Mouse (Mus musculus) liver (tissue): ENCODE measurements around the gene Tubb2a.
"Not testable (repeated sequence)": the region's sequence is repeated elsewhere in the genome, so short reads cannot be mapped to it uniquely, and the experiment has no call there.

Experiments
- DNase-seq: peaks from one replicate; pipeline ENCODE4 v3.0.0-alpha.2; 2020; ENCODE audit warnings: mixed read lengths

Gene Tubb2a

GRCm38 (mm10) chr13:34088871-34089288 lies 11.1 kb upstream of the Tubb2a start:
- no peak for DNase-seq

DNA sequence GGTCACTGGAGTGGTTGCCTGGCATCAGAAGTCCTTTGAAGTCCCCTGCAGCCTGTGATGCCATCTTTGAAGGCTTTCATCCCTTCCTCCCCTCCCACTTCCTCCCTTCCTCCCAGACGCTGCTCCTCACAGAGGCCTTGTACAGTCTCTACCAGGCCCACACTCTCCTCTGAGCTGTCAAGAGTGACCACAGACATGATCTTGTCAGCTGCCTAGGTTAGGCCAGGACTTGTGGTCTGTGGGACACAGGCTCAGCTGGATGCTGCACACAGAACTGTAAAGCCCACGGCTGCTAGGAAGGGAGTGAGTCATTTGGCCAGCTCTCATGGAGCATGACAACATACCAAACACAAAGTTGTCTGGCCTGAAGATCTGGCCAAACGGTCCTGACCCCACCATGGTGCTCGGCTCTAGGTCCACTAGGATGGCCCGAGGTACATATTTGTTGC lies 10.4 kb upstream of the Tubb2a start:
- DNase-seq = not testable (repeated sequence)

DNA sequence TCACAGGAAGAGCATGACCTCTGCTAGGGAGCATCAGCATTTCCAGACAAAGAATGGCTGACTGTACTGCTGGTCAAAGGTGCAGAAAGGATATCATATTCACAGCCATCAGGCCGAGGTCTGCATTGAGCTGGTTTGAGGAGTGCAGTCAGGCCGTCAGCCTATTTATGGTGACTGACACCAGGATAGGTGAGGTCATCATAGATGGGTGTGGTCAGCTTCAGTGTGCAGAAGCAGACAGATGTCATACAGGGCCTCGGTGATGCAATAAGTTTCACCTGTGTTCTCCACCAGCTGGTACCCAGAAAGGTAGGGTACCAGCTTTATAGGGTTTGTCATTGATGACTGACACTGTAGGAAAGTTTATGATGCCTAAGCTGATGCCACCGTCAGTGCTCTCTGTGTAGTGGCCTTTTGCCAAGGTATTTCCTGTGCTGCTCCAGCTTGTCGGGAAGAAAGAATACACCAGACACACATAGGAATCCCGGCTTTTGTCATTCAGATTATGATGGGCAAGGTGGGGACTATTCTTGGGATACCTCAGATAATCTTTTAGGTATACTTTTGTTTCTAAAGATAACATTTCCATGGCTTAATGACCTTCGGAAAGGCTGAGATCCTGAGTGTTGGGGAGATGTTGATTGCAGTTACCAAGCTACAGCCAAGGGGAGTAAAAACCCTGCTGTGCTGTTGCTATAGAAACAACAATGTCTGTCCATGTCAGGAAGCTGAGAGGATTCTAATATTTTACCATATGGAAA lies 9.4 kb upstream of the Tubb2a start:
- DNase-seq = no peak

GRCm38 (mm10) chr13:34084026-34084750 lies 6.4 kb upstream of the Tubb2a start:
- no peak for DNase-seq

DNA sequence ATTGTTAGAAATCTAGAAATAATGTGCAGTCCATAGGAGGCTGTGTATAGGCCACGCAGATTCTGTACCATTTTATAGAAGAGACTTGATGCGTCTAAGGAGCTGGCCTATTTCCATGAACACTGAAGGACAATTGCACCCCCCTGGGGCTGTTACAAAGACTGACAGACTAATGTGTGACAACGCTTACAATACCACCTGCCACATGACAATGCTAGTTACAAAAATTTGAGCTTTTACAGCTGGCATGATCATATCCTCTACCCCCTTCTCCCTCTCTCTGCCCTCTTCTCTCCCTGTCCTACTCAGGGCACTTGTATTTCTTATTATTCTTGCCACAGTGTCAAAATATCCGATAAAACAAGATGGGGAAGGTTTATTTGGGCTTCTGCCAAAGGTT lies 4.1 kb upstream of the Tubb2a start:
- no peak for DNase-seq

DNA sequence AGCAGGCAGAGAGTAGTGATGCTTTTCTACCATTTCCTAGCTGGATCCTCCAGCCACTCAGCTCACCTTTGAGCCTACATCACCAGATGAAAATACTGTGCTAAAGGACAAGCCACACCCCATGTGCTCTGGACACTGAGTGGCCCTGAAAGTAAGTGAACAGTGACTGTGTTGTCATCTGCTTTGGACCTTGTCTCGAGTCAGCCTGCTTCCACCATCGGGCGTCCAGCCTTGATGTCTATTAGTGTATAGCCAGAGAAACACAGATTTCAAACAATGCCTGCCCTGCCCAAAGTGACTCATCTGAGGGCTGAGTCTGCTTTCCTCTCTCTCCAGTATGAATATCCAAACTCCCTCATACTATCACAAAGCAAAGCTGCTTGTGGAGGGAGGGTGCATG lies 2.0 kb upstream of the Tubb2a start:
- DNase-seq = no peak

GRCm38 (mm10) chr13:34078500-34079280 lies 883 bp upstream of the Tubb2a start:
- no peak for DNase-seq

DNA sequence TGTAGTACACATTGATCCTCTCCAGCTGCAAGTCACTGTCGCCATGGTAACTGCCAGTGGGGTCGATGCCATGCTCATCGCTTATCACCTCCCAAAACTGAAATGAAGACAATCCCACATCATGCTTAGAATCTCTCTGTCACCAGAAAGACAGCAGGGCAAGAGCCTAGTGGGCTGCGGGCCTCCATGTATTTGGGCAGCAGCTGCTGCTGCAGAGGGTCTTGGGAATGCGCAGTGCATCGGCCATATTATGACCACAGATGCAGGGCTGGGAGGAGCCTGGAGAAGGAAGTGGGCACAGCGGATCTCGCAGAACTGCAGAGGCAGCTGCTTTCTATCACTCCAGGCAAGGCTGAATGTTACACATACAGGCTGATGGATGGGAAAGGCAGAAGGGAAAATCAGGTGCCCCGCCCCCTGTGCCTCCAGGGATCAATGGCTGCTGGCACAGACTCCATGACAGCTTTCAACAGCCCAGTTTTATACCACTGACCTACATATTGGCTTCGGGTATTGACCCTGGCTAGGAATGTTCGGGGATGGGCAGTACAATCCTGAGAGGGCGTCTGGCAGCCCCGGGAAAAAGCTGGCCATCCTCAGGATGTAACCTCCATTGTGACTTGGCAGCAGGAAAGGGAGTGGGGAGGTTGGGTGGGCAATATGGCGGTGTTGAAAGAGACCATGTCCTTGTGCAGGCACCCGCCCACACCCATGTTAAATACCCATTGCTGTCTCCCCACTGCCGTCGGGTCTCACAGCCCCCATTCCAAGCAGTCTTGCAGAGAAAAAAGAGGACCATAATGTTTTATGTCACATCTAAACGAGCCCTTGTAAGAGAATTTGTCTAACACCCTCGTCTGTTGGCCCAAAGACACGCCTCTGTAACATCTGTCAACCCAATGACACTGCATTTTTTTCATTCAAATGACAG lies 981 bp downstream of the Tubb2a start:
- DNase-seq = peak; percentile 24

DNA sequence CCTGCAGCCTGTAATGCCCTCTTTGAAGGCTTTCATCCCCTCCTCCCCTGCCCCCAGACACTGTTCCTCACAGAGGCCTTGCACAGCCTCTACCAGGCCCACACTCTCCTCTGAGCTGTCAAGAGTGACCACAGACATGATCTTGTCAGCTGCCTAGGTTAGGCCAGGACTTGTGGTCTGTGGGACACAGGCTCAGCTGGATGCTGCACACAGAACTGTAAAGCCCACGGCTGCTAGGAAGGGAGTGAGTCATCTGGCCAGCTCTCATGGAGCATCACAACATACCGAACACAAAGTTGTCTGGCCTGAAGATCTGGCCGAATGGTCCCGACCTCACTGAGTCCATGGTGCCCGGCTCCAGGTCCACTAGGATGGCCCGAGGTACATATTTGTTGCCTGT lies 1.9 kb downstream of the Tubb2a start:
- DNase-seq = not testable (repeated sequence)

- not testable (repeated sequence) for DNase-seq
These were observed 3.4 kb downstream of the Tubb2a start for GRCm38 (mm10) chr13:34074441-34074840.

- DNase-seq = no peak
These were observed 5.0 kb downstream of the Tubb2a start for GRCm38 (mm10) chr13:34072847-34073246.

- no peak for DNase-seq
These were observed 6.0 kb downstream of the Tubb2a start for GRCm38 (mm10) chr13:34071836-34072235.

DNA sequence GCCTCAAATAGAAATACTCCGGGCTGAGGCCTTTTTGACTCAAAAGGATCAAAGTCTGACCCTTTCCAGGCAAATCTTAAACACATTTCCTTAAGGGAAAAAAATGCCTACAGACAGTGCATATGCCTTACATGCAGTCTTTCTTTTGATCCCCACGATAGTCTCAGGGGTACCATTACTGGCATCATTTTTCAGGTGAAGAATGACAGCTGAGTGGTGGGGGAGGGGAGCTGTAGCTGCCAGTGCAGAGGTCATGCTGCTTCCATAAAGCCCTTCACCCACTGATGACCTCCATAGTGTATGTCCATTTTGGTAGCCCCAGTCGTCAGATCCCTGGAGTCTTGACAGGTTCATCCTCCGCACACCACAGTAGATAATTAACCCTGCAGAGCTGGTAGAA lies 7.5 kb downstream of the Tubb2a start:
- no peak for DNase-seq

DNA sequence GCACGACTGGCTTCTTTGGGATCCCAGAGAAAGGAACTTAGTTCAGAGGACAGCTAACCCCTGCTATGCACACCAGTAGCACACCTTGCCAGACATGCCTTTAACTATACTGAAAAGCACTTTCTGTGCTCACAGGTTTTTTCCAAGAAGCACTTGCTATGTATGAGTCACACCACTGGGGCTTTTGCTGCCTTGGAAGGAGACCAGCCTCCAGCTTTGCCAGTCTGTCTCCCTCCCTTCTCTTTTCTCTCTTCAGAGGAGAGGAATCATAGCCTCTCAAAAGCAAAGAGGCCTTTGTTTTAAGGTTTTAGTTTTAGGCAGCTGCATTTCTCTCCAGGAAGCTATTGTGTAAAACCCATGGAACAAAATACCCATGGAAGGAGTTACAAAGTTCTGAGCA lies 11.5 kb downstream of the Tubb2a start:
- no peak for DNase-seq

- no peak for DNase-seq
These were observed 15.3 kb downstream of the Tubb2a start for GRCm38 (mm10) chr13:34062466-34062865.

DNA sequence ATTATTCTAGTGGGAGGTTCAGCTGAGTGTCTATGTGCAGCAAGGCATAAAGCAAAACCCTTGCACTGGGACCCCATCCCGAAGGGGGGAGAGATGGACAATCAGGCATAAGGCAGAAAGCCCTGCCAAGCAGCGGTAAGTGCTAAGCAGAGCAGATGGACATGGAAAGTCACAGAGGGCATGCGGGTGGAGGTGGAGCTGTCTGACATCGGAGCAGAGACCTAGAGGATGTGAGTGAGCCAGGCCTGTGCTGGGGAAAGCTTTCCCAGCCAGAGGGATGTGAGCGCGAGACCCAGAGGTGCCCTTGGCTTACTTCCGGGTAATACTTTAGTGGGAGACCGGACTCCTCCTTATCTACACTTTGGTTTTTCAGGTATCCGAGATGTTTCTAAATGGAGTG lies 17.7 kb downstream of the Tubb2a start:
- no peak for DNase-seq

- no peak for DNase-seq
These were observed 20.6 kb downstream of the Tubb2a start for GRCm38 (mm10) chr13:34057252-34057651.

DNA sequence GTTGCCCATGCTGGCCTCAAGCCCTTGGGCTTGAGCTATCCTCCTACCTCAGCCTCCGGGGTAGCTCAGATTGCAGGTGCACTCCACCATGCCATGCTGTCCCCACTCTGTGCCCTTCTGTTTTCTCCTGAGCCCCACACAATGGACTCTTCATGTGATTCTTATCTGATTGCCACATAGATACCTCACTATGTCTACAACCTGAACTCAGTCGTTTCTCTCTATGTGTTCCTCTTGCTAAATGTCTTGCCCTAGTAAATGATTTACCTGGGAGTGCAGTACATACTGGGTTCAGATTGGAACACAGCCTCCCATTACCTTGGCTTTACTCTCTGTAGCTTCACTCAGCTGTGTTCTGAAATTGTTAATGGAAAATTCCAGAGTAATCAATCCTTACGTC lies 22.8 kb downstream of the Tubb2a start:
- no peak for DNase-seq

DNA sequence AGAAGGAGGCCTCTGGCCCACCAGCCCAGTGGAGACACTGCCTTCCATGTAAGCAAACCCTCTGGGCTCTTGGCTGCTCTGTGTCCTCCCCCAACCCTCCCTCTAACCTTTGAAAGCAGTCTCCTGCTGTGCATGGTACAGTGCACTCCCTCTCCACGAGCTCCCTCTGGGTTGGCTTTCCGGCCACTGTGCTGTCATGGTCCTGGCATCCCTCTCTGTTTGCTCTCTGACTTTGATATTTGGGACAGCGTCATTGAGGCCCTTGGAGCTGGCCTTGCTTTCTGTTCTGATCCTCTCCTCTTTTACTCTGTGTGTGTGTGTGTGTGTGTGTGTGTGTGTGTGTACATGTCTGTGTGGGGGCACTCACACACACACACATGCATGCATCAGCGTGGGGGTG lies 23.4 kb downstream of the Tubb2a start:
- peak; percentile 18 for DNase-seq

DNA sequence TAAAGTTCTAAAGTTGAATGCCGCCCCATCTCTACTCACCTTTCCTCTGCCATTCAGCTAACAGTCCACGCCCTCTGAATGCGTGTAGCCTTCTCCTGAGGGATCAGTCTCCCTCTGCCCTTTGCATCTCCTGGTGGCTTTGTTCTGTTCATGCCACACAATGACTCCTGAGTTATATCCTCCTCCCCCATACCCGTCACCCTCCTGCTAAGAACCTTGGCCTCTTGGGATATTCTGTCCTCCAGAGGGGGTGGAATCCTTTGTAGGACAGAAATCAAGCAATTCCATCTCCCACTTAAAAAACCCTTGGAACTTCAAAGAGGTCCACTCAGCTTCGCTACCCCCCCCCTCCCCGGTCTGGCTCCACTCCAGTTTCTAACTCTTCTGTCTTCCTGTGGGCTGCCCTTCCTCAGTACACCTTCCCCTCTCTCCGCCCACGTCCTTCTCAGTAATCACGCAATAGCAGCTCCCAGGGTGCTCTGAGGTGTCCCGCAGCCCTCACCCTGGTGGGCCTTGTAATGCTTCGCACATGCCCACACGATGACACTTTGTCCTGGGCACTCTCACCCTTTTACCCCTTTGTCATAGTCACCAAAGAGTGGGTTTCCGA lies 24.0 kb downstream of the Tubb2a start:
- DNase-seq = no peak

- DNase-seq = no peak
These were observed 26.1 kb downstream of the Tubb2a start for GRCm38 (mm10) chr13:34051692-34052091.

DNA sequence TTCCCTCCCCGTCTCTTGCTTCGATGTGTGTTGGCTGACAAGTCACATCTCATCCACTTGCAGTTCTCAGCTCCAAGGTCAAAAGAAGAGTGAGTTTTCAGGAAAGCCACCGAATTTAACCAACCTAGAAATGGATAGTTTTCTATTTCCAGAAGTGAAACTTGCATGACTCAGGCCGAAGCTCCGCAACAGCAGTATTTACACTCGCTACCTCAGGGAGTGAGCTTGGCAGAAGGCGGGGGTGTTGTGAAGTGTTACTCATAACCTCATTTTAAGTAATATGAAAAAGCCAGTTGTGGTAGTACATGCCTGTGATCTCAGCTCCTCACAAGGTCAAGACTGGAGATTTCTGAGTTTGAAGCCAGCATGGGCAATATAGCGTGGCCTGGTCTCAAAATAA lies 27.3 kb downstream of the Tubb2a start:
- DNase-seq = no peak
